Mouse (Mus musculus) CH12.LX (cell line): Measurements from ENCODE around the gene Cep57l1. TPM values are rescaled to one million over a fixed set of nuclear protein-coding genes. Genes with fewer than 3 reads are reported as not detected.

Experiments used
- DNase-seq: peaks from one replicate; pipeline ENCODE4 v3.0.0-alpha.2; 2013; ENCODE audit errors: extremely low read depth
- H3K27ac ChIP-seq: 2 replicates; pipeline ENCODE4 v1.5.1; 2012; ENCODE audit warnings: low read depth, mild to moderate bottlenecking, control low read depth, moderate library complexity; ENCODE audit not compliant: insufficient read depth
- H3K27me3 ChIP-seq: replicated peaks from 2 replicates; pipeline ENCODE3; 2012; ENCODE audit warnings: inconsistent platforms
- H3K36me3 ChIP-seq, 2 experiments: replicated peaks in 1 of 2; 2 replicates each; pipeline versions ENCODE3 to v1.6.1; 2012; ENCODE audit warnings: inconsistent platforms in 1 of 2, low read length in 1 of 2, mild to moderate bottlenecking in 1 of 2, mixed read lengths in 1 of 2, moderate library complexity in 1 of 2; ENCODE audit not compliant: control insufficient read depth in 1 of 2, insufficient read depth in 1 of 2
- H3K4me1 ChIP-seq, 2 experiments: 2 replicates each; pipeline ENCODE4 v1.6.1; 2012; ENCODE audit warnings: inconsistent platforms in 1 of 2, moderate library complexity in 1 of 2; ENCODE audit not compliant: insufficient read depth in 2 of 2, control insufficient read depth in 1 of 2
- H3K4me2 ChIP-seq: 2 replicates; pipeline ENCODE4 v1.6.1; 2012; ENCODE audit warnings: low read depth, mild to moderate bottlenecking, control low read depth; ENCODE audit not compliant: poor library complexity, insufficient read depth, severe bottlenecking
- H3K4me3 ChIP-seq, 3 experiments: fragments of 150-350 bp in 1 of 3; sonication (generic) in 1 of 3; replicated peaks in 1 of 3; 2 replicates each; pipeline versions ENCODE3 to v1.5.1; 2011 to 2012; ENCODE audit warnings: low read depth in 2 of 3, low read length in 2 of 3, mild to moderate bottlenecking in 2 of 3, moderate library complexity in 2 of 3, control low read depth in 1 of 3, improper control_type of control experiment in 1 of 3, inconsistent platforms in 1 of 3, mixed read lengths in 1 of 3; ENCODE audit not compliant: poor library complexity in 1 of 3
- H3K79me2 ChIP-seq: replicated peaks from 2 replicates; pipeline ENCODE4 v1.6.1; 2012; ENCODE audit warnings: mild to moderate bottlenecking, moderate library complexity; ENCODE audit not compliant: control insufficient read depth, poor library complexity, insufficient read depth, severe bottlenecking; ENCODE audit errors: extremely low read depth
- H3K9ac ChIP-seq: 2 replicates; pipeline ENCODE4 v1.6.1; 2012; ENCODE audit warnings: low read depth, mild to moderate bottlenecking, control low read depth, moderate library complexity; ENCODE audit not compliant: insufficient read depth
- H3K9me3 ChIP-seq: replicated peaks from 2 replicates; pipeline ENCODE3; 2012; ENCODE audit warnings: low read length, inconsistent platforms, mixed read lengths
- BHLHE40 ChIP-seq: IDR thresholded peaks from 2 replicates; pipeline ENCODE4 v1.6.1; 2011; ENCODE audit warnings: mild to moderate bottlenecking, low read depth, low read length, improper control_type of control experiment
- CHD1 ChIP-seq: IDR thresholded peaks from 2 replicates; pipeline ENCODE4 v1.6.1; 2012; ENCODE audit warnings: low read depth, low read length, improper control_type of control experiment, inconsistent platforms
- ELF1 ChIP-seq: IDR thresholded peaks from 2 replicates; pipeline ENCODE4 v1.6.1; 2014; ENCODE audit warnings: low read depth, mild to moderate bottlenecking, inconsistent platforms, low read length, improper control_type of control experiment
- HCFC1 ChIP-seq: IDR thresholded peaks from 2 replicates; pipeline ENCODE4 v1.6.1; 2012; ENCODE audit warnings: low read depth, mild to moderate bottlenecking, inconsistent platforms, low read length, improper control_type of control experiment
- JUND ChIP-seq: conservative IDR thresholded peaks from 2 replicates; pipeline ENCODE4 v1.6.1; 2011; ENCODE audit warnings: low read depth, low read length, improper control_type of control experiment
- MAFK ChIP-seq: IDR thresholded peaks from 2 replicates; pipeline ENCODE4 v1.6.1; 2011; ENCODE audit warnings: low read length, improper control_type of control experiment; ENCODE audit not compliant: insufficient replicate concordance
- MXI1 ChIP-seq: IDR thresholded peaks from 2 replicates; pipeline ENCODE4 v1.6.1; 2011; ENCODE audit warnings: mild to moderate bottlenecking, low read depth, low read length, improper control_type of control experiment
- NRF1 ChIP-seq: IDR thresholded peaks from 2 replicates; pipeline ENCODE4 v1.6.1; 2014; ENCODE audit warnings: low read depth, mild to moderate bottlenecking, inconsistent platforms, low read length, improper control_type of control experiment, moderate library complexity
- POLR2A ChIP-seq: IDR thresholded peaks from 2 replicates; pipeline ENCODE4 v1.6.1; 2011; ENCODE audit warnings: low read depth, mild to moderate bottlenecking, improper control_type of control experiment, low read length
- RAD21 ChIP-seq: IDR thresholded peaks from 2 replicates; pipeline ENCODE4 v1.6.1; 2011; ENCODE audit warnings: low read depth, mild to moderate bottlenecking, low read length, improper control_type of control experiment, moderate library complexity
- RCOR1 ChIP-seq: conservative IDR thresholded peaks from 2 replicates; pipeline ENCODE4 v1.6.1; 2012; ENCODE audit warnings: low read depth, mild to moderate bottlenecking, inconsistent platforms, low read length, improper control_type of control experiment
- SIN3A ChIP-seq: IDR thresholded peaks from 2 replicates; pipeline ENCODE4 v1.6.1; 2012; ENCODE audit warnings: low read length, improper control_type of control experiment, inconsistent platforms
- SMC3 ChIP-seq: IDR thresholded peaks from 2 replicates; pipeline ENCODE4 v1.6.1; 2011; ENCODE audit warnings: low read depth, low read length, improper control_type of control experiment
- TBP ChIP-seq: conservative IDR thresholded peaks from 2 replicates; pipeline ENCODE4 v1.6.1; 2011; ENCODE audit warnings: low read depth, low read length, improper control_type of control experiment
- UBTF ChIP-seq: IDR thresholded peaks from 2 replicates; pipeline ENCODE4 v1.6.1; 2012; ENCODE audit warnings: low read depth, mild to moderate bottlenecking, inconsistent platforms, low read length, improper control_type of control experiment, moderate library complexity
- USF1 ChIP-seq: IDR thresholded peaks from 2 replicates; pipeline ENCODE4 v1.6.1; 2014; ENCODE audit warnings: low read depth, mild to moderate bottlenecking, inconsistent platforms, low read length, improper control_type of control experiment
- USF2 ChIP-seq: conservative IDR thresholded peaks from 2 replicates; pipeline ENCODE4 v1.6.1; 2011; ENCODE audit warnings: low read depth, low read length, improper control_type of control experiment
- ZC3H11A ChIP-seq: IDR thresholded peaks from 2 replicates; pipeline ENCODE4 v1.6.1; 2012; ENCODE audit warnings: low read depth, mild to moderate bottlenecking, inconsistent platforms, low read length, improper control_type of control experiment
- ZKSCAN1 ChIP-seq: IDR thresholded peaks from 2 replicates; pipeline ENCODE4 v1.6.1; 2012; ENCODE audit warnings: low read depth, inconsistent platforms, low read length, improper control_type of control experiment, borderline replicate concordance
- dilution Hi-C: fragments of 300-500 bp; cut with MboI; formaldehyde crosslinking; loops from 2 replicates; pipeline ENCODE4 v1.14.3; 2020; ENCODE audit warnings: low sequenced_read_pairs; ENCODE audit not compliant: extremely low pct_unique_long_range_greater_than_20kb, extremely low pct_ligation_motif_present
- in situ Hi-C: fragments of 300-500 bp; cut with MboI; formaldehyde crosslinking; loops from 3 replicates; pipeline ENCODE4 v1.14.3; 2019; ENCODE audit warnings: low sequenced_read_pairs, low pct_ligation_motif_present, low pct_unique_long_range_greater_than_20kb, mixed read lengths
- polyA plus RNA-seq: library from polyadenylated mRNA; unstranded; fragments of >175 nt; gene quantifications from 2 replicates; pipeline ENCODE4 v1.2.1, GENCODE M21; 2012; ENCODE audit warnings: low read depth; ENCODE audit not compliant: insufficient read length
- total RNA-seq, 2 experiments: library from RNA; depleted of rRNA; stranded (reverse); fragments of 300-350 nt in 1 of 2; fragments of >200 nt in 1 of 2; gene quantifications; 2 replicates each; pipeline ENCODE4 v1.2.3; 2012 to 2014

Gene Cep57l1
- total and polyA plus RNA-seq, 3 experiments, result 14.1 to 28.1 (median 19.4) TPM

- DNase-seq, result no peak
- H3K9me3 ChIP-seq, result peaks cover under 1% of the 10 kb centered on the region
- in situ Hi-C loops (no loop called here), dilution Hi-C loops (no loop called here)
- H3K4me2 ChIP-seq, result no peak overlapping the region
- peaks cover 34 to 77% of the 10 kb centered on the region in 2 experiments for H3K36me3 ChIP-seq
- H3K4me1 ChIP-seq, result no peaks in the 10 kb centered on the region
- H3K79me2 ChIP-seq, result no peaks in the 10 kb centered on the region
- no peaks in the 10 kb centered on the region for H3K27me3 ChIP-seq
- no peak overlapping the region for H3K9ac ChIP-seq
- H3K27ac ChIP-seq, result no peak overlapping the region
- TF ChIP-seq ZKSCAN1 (peak; percentile 56), MXI1 (no peak), NRF1 (no peak), BHLHE40 (no peak)
- H3K4me3 ChIP-seq, result no peak overlapping the region
Measured at GRCm38 (mm10) chr10:41733214-41733613, 76.5 kb downstream of the Cep57l1 start.

DNA sequence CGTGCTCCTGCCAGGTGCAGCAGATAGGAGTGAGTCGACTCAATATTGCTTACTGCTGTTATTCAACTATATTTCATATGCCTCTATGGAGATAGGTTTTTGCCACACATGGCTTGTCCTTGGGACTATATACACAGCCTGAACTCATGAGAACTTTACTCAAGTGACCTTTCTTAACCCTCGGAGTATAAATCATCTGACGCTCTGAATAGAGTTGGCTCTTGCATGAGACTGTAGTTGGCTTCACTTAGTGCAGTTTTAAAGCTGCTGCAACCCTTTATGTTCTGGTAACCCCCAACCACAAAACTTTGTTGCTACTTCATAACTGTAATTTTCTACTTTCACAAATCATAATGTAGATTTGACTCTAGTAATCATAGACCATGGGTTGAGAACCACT is 77.7 kb downstream of the Cep57l1 start:
- no peak overlapping the region for H3K27ac ChIP-seq
- in situ Hi-C loops (no loop called here), dilution Hi-C loops (no loop called here)
- no peaks in the 10 kb centered on the region for H3K4me1 ChIP-seq
- H3K4me2 ChIP-seq, result no peak overlapping the region
- no peaks in the 10 kb centered on the region for H3K27me3 ChIP-seq
- TF ChIP-seq SIN3A (no peak), ELF1 (no peak), MXI1 (no peak), SMC3 (no peak), RCOR1 (no peak), HCFC1 (no peak), BHLHE40 (no peak)
- DNase-seq, result no peak
- no peak overlapping the region for H3K9ac ChIP-seq
- peaks cover 5% of the 10 kb centered on the region for H3K9me3 ChIP-seq
- no peaks in the 10 kb centered on the region for H3K79me2 ChIP-seq
- H3K36me3 ChIP-seq, result peaks cover 31 to 75% of the 10 kb centered on the region in 2 experiments
- no peak overlapping the region for H3K4me3 ChIP-seq

DNA sequence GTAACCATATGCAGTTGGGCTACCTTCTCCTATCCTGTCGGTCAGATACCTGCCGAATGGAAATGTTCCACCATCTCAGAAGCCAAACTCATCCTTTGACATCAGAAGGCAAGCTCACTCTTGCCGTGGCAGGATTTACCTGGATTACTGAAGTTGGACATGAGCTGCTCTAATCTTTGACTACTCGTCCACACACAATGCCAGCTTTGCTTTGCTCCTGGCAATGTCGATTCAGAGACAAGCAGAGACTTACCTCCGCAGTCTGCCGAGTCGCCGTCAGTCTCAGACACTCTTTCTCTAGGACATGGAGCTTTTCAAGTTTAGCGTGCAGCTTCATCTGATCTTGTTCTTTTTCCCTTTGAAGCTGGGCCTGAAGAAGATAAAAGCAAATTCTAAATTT is 78.9 kb downstream of the Cep57l1 start:
- Histone ChIP-seq H3K27ac (no peak overlapping the region), H3K79me2 (no peaks in the 10 kb centered on the region), H3K4me3 (no peak overlapping the region), H3K4me1 (no peaks in the 10 kb centered on the region), H3K36me3 (peaks cover 31 to 72% of the 10 kb centered on the region in 2 experiments), H3K9ac (no peak overlapping the region), H3K4me2 (no peak overlapping the region), H3K27me3 (no peaks in the 10 kb centered on the region), H3K9me3 (peaks cover 5% of the 10 kb centered on the region)
- DNase-seq, result no peak
- in situ Hi-C loops (no loop called here), dilution Hi-C loops (no loop called here)
- TF ChIP-seq SIN3A, result no peak
- TF ChIP-seq BHLHE40, result no peak
- TF ChIP-seq UBTF, result no peak
- TF ChIP-seq MXI1, result no peak
- TF ChIP-seq POLR2A, result no peak
- no peak for TF ChIP-seq MAFK
- TF ChIP-seq JUND, result no peak
- no peak for TF ChIP-seq TBP
- TF ChIP-seq USF2, result no peak
- TF ChIP-seq ZKSCAN1, result no peak
- TF ChIP-seq SMC3, result no peak
- TF ChIP-seq CHD1, result no peak
- TF ChIP-seq RAD21, result no peak
- TF ChIP-seq USF1, result no peak
- no peak for TF ChIP-seq NRF1
- no peak for TF ChIP-seq ZC3H11A
